Mouse (Mus musculus): ENCODE results near the gene Hist4h4.

GRCm38 (mm10) chr6:136795110-136795509 is 9.1 kb downstream of the Hist4h4 start:
- TF ChIP-seq CTCF (IDR thresholded peaks at IDR 0.05; ENCODE audit: borderline replicate concordance, control insufficient read depth, extremely low read depth, insufficient read depth, low read length, poor library complexity) (no peak), POLR2A (IDR thresholded peaks at IDR 0.05; ENCODE audit: control insufficient read depth, extremely low read depth, insufficient read depth, low read length, poor library complexity) (no peak)

Measured in thymus, adult 2 months (tissue).